Mouse (Mus musculus) testis, postnatal 10 days (tissue): ENCODE results near the gene Brat1.
A peak's percentile ranks its signal among the peaks of the same experiment; 100 is the strongest.

ENCODE experiments used
- DNase-seq: peaks from one replicate; pipeline ENCODE4 v3.0.0; 2021; ENCODE audit warnings: low spot score

Gene Brat1

DNA sequence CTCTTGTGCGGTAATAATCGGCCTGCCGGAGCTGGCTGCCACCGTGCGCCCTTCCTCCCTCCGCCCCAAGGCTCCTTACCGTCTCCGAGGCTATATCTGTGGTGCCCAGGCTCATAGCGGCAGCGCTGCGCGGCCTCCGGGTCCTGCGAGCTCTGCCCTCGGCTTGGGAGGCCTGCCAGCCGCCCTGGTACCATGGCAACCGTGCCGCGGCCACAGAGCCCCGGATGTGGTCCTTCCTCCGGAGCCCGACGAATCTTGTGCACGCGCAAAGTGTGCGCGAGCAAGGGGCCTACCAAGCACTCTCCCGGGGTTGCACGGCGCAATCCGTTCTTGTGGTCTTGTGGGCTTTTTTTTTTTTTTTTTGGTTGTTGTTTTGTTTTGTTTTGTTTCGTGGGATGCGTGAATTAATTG is 2.7 kb upstream of the Brat1 start, which contains the start of gene Iqce:
TSS of gene Iqce (minus strand) at position 276 of the 411 bp plus-strand sequence.
- peak; percentile 98 for DNase-seq

DNA sequence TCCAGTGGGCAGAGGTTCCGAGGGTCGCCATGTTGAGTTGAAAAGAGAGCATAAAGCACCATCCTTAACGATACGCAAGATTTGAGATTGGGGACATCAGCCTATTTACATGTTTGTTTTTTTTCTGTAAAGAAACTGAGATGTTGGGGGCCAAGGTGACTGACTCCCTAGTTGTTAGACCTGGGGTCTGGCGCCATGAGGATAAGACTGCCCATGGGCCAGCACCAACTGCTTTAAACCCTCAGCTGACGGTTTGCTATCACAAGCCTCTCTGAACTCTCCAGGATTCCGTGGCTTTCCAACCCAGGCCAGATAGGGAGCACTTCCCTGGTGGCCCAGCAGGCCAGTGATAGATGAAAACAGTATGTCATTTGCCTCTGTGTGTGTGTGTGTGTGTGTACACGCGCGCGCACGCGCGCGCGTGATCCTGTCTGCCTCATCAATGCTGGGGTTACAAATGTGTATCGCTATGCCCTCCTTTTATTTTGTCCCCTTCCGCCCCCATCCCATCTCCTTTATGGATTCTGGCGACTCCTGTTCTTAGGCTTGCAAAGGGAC is 2.1 kb upstream of the Brat1 start:
- no peak for DNase-seq

DNA sequence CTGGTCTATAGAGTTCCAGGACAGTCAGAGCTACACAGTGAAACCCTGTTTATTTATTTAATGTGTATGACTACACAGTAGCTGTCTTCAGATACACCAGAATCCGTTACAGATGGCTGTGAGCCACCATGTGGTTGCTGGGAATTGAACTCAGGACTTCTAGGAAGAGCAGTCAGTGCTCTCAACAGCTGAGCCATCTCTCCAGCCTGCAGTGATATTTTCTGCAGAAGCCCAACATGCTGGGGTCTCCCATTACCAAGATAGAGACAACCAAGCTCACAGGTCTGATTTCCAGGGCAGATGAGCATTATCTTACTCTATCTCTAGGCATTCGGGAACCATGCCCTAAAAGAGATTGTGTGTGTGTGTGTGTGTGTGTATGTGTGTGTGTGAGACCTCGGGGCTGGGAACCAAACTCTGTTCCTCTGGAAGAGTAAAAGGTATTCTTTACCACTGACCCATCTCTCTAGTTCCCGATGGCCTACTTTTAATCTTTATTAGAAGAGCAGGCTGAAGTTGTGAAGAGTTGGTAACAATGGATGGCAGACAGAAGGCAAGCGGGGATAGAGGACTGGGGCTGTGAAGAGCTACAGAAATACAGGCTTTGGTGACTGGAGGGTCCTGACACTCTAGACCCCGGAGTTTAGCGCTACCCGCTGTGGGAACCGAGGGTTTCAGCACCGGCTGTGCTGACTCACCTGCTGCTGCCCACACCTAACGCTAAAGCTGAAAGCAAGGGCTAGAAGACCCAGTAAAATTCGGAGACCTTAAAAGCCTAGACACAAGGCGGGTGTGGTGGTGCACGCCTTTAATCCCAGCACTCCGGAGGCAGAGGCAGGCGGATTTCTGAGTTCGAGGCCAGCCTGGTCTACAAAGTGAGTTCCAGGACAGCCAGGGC is 1.1 kb upstream of the Brat1 start:
- no peak for DNase-seq

DNA sequence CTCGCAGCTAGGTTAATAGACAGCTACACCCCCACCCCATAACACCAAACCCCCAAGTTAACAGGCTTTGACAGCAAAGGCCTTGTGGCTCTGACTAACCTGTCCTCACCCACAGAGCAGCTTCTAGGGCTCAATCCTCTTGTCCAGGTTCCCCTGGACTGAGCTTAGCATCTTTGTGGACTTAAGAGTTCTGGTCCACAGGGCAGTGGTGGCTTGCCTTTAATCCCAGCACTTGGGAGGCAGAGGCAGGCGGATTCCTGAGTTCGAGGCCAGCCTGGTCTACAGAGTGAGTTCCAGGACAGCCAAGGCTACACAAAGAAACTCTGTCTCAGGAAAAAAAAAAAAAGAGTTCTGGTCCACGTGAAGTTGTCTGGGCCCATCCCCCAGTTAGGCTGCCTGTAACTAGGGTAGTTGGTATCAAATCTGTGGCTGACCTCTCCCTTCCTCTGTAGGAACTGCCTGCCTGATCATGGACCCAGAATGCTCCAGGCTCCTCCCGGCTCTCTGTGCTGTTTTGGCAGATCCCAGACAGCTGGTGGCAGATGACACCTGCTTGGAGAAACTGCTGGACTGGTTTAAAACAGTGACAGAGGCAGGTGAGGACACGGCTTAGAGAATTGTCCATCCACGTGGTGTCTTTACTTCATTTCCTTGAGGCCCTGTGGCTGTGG is 825 bp downstream of the Brat1 start:
- DNase-seq = no peak

DNA sequence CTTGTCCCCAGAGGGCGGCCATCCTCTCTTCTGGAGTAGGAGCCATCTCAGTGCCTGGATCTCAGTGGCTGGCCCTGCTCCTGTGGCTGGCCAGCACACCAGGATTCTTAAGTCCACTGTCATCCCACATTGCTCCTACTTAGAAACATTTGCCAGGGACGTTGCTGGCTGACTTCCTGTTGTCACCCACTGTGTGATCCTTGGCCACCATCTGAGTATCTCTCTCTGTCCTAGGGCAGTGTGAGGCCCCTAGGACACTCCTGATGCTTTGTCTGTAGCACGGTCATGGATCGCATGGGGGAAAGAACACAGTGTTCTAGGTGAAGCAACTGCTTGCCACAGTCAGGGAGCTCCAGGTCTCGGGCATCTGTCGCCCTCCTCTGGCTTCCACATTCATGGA is 5.5 kb downstream of the Brat1 start:
- DNase-seq = no peak

DNA sequence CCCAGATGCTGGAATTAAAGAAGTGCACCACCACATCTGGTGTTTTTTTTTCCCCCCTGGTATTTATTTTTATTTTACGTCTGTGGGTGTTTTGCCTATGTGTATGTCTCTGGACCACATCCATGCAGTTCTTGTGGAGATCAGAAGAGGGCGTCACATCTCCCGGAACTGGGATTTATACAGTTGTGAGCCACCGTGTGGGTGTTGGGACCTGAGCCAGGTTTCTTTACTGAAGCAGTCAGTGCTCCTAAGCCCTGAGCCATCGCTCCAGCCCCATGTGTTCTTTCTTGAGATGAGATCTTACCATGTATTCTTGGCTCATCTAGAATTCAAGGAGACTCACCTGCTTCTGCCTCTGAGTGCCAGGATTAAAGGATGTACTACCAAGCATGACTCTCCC is 6.2 kb downstream of the Brat1 start:
- DNase-seq = no peak

DNA sequence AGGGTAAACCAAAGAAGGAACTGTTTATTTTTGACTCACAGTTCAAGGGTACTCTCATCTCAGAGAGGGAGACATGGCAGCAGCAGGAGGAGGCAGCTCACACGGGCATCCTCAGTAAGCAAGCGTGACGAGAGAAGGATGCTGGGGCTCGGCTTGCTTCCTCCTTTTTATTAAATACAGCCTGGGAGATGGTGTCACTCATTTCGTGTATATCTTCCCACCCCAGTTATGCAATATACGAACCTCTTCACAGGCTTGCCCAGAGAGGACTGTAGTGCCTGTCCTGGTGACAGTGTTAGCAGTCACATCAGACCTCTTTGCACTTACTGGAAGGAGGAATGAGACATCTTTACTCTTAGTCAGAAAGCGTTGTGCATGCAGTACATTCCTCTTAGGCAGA is 16.0 kb downstream of the Brat1 start:
- no peak for DNase-seq

DNA sequence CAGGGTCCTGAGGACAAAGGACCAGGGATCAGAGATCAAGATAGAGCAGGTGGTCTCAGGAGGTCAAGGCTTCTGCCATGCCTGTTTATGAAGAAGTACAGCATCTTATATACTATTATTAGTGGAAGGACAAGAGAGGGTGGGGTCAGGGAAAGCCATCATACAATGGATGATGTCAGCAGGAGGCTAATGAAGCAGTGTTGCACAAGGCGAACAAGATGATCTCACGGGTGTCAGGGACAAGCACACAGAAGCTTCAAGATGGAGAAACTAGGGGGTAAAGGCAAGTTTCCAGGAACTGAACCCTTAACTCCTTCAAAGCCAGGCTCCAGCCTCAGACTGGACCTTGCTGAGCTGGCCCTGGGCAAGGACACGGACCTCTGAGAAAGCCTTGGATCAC is 17.3 kb downstream of the Brat1 start:
- DNase-seq = no peak

DNA sequence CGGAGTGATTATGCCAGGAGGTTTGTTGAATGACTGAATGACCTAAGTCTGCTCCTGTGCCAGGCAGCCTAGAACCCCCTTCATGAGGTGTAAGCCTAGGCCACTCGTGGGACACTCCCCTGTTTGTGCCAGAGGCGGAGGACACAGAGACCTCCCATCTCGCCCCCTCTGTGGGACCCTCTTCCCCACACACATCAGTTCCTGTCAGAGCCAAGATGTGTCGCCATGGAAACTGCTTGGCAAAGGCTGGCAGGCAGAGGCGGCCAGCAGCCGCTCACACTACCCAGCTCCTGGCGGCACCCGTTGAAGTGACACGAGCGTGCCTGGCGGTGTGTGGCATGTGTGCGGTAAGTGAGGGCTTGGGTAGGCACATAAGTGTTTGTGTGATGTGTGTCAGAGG is 19.0 kb downstream of the Brat1 start, which contains the start of gene Amz1:
TSS of gene Amz1 (plus strand) at position 306 of the 400 bp plus-strand sequence.
- no peak for DNase-seq

DNA sequence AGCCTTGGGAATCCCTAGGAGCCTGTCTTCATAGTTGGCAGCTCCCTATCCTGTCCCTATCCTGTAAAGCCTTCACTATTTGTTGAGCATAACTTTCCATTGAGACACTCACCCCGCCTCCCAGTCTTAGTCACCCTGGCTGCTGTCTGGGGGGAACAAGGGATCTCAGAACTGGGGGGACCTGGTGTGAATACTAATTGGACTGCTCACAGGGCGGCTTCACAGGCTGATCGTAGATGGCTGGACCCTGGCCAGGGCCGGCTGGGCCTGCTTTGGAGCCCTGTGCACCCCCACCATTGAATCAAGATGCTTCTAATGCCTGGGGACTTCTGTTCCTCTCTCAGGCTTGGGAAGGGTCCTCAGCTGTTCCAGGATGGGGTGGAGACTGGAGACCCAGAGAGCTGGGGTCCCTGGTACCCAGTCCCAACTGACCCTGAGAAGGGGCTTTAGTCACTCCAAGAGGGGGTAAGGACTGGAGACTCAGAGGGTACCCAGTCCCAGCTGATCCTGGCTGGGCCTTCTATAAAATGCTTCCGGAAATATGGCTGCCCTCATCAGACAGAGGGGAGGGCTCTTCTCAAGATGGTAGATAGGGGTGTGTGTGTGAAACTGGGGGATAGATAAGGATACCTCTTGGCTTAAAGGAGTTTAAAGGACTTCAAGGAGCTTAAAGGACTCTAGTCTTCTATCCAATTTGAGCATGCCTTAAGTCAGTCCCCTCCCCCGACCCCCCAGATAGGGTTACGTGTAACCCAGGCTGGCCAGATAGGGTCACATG is 21.4 kb downstream of the Brat1 start:
- no peak for DNase-seq

DNA sequence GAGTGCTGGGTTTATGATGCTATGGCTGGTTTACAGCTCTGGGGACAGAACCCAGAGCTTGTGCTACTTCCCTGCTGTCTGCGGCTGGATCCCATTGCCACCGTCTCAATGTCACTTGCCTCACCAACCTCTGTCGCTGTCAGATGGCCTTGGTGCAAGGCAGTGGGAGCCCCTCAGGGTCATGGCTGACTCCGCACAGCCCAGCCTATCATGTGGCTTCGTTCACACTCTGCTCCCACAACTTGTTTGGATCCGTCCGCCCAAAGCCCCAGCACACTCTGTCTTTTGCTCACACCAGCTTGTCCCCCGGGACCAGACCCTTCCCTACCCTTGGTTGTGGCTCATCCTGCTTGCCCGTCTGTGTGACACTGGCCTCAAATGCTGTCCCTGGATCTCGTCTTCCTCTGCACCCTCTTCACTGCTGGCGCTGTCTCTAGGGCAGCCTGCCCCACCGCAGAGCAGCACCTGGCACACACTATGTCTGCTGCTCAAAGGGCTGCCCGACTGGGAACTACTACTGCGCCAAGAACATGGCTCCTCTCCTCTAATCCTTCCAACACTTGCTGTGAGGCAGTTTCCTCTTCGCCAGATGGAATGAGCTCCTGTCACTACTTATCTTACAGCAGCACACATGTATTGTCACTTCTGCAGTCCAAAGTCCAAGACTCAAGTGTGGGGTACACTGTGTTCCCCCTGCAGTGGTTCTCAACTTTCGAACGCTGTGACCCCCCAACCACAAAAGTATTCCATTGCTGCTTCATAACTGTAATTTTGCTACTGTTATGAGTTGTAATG is 22.3 kb downstream of the Brat1 start:
- DNase-seq = no peak

DNA sequence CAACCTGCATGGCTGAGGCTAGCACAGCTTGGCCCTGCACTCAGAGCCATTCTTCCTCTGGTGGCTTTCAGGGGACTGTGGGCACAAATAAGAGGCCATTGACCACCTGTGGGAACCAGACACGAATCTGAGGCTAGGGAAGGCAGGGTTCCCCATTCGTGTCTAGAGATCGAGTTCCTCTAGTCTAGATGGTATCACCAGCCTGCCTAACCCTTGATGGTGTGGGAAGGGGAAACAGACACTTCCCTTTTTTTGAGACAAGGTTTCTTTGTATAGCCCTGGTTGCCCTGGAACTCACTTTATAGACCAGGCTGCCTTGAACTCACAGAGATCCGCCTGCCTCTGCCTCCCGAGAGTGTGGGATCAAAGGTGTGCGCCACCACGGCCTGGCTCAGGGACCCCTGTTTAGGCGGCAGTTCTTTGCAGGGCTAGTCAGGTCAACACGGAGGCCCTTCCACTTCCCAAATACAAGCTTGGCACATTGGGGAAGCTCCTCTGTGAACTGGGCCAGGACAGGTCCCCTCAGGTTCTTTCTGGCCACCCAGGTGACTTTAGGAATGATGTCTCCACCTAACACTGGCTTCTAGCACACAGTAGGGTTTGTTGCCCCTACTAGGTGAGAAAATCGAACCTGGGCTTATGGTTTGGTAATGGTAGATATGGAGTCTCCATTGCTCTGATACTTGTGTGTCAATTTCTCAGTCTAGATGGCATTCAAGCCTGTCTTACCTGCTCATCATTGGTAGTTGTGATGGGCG is 26.4 kb downstream of the Brat1 start:
- no peak for DNase-seq

DNA sequence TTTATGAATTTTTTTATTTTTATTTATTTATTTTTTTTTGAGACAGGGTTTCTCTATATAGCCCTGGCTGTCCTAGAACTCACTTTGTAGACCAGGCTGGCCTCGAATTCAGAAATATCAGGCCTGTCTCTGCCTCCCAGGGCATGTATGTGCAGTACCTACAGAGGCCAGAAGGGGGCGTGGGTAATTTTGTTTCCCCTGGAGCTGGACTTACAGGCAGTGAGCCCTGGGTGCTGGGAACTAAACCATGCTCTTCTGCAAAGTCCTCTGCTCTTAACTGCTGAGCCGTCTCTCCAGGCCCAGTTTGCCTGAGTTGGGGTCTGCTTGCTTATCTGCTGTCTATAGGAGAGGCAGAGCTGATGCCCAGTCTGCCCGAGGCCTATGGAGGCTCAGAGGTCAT is 27.4 kb downstream of the Brat1 start:
- DNase-seq = peak; percentile 69

DNA sequence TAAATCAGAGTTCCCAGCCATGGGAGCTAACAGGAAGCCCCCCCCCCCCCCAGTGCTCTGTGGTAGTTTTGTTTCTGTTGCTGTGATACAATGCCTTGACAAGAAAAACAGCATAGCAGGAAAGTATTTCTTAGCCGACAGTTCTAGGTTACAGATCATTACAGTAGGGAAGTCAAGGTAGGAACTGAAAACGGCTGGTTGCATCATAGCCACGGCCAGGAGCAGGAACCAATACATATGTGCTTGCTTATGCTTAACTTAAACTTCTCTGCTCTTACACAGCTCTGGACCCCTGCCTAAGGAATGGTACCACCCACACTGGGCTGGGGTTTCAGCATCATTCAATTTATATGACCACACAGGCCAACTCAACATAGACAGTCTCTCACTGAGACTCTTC is 28.5 kb downstream of the Brat1 start:
- no peak for DNase-seq

DNA sequence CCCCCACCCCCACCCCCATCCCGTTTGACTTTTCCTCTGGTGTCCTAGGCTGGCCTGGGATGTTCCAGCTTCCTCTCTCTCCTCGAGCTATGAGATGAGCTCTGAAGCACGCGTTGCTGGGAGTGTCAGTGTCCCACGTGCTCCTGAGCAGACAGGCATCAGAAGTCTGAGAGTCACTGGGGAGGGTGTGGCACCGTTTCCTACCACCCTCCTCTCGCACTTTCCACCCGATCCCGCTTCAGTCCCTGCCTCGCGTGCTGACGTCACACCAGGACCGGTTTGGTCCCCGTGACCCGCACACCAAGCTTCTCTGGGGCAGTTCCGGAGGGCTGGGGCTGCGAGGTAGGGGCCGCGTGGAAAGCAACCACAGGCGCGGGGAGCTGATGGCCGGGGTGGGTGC is 30.5 kb downstream of the Brat1 start:
- DNase-seq = no peak

DNA sequence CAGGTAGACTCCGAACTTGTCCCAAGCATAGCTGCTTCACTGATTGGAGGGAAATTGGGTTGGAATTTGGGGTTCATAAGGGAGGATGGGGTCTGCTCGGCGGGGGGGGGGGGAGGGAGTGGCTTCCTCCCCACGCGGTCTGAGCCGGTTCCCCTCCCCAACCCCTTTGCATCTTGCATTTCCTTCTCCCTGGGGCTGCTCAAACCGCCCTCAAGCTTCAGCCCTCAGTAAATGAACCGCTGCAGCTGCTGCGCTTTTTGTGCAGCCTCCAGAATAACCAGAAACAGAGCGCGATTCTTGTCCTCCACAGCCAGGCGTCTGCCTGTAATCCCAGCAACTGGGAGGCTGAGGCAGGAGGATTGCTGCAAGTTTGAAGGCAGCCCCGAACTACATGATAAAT is 31.4 kb downstream of the Brat1 start:
- DNase-seq = no peak

DNA sequence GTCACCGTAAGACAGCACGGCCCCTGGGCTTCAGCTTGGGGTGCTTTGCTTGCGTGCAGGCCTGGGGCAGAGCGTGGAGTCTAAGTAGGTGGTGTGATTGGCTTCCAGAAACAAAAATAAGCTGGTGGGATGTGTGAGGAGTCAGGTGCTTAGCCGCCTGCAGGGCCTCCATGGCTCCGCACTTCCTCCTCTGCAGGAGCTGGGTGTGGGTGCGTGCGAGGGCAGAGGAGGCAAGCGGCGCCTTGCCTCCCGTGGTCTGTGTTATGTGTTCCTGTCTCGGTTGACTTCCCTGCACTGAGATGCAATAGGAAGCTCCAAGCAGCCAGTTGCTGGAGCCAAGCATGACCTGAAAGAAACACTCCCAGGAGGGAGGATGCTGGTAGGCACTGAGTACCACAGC is 35.0 kb downstream of the Brat1 start:
- DNase-seq = no peak

DNA sequence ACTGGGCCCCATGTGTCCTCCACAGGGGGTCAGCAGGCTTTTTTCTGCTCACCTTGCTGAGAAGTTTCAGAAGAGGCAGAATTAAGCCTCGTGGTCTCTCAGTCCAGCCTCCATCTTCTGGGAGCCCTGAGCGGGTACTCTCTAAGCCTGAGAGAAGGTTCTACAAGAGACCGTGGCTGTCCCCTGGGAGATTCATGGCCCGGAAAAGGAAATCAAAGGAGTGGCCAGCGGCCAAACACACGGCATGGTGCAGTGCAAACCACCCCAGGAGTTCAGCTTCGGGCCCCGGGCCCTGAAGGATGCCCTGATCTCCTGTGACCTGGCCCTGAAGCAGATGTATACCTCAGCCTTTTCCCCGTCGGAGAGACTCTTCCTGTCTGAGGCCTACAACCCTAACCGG is 36.2 kb downstream of the Brat1 start:
- no peak for DNase-seq

DNA sequence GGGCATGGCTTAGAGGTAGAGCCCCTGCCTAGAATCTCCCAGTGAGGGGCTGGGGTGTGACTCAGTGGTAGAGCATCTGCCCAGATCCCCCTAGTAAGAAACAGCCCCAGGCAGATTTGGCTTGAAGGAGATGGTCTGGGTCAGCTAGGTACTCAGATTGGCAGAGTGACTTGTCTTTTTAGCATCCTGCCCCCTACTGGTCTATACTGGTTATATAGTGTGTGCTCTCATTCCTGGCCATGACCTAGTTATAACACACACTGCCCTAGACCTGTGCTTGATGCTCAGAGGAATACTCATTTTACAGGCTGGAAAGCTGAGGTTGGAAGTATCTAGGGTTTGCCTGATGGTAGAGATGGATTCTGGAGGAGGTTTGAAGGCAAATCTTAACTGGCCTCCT is 37.1 kb downstream of the Brat1 start:
- DNase-seq = no peak

DNA sequence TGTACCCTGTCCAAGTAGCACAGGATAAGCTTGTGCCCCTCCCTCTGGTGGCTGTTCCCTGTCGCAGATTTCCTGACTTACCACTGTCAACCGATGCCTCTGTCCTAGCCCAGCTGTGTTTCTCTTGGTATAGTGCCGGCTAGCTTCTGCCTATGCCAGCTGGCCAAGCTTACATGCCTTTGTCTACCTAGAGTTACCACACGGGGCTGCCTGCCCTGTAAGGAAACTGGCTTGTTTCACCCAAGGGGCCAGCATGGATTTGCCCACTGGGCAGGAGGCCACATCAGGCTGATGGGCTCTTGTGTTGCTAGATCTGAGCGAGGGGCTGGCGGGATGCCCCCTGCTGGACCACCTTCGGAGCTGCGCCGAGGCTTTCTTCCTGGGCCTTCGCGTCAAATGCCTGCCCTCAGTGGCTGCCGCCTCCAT is 38.9 kb downstream of the Brat1 start:
- no peak for DNase-seq

DNA sequence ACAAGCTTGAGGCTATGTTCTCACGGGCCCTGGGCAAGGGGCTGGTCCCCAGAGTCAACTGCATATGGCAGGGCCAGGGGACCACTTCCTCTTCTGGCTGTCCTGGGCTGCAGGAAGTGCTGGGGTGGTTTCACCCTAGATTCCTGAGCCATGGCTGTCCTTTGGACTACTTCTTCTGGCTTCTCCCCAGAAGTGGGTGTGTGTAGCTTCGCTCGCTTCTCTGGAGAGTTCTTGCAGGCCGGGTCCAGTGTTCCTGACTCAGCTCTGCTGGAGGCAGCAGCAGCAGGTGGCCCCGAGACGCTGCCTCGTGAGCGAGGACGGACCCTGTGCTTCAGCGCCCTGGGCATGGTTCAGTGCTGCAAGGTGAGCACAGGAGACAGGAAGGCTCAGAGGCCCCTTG is 43.6 kb downstream of the Brat1 start:
- DNase-seq = no peak
